11 mouse cellular contexts compared by ENCODE assay signal in the genomic region with DNA sequence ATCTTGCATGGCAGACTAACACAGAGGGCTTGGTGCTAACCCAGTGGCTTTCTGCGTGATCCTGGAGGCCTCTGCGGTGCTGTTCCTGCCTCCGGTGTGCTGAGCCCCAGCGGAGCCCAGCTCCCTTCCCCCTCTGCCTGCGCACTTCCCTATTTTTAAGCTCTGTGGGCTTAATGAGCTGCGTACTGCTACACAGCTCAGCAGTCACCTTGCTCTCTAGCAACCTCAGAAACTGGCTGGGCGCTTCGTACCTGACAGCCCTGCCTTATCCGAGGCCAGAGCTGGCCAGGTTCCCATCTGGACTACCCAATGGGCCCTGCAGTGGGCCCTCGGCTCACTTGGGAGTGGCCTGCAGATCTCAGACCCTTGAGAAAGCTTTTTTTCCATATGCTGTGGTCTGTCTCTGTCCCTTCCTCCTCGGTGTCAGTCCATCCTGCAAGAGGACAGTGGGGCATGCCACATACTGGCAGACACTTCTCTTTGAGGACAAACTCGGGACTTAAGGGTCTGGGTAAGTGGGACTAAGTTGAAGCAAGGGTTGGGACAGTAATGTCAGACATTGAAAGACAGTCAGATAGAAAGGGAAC.
A peak's percentile ranks its signal among the peaks of the same experiment; 100 is the strongest.
DNase-seq lines count a peak whose midpoint lies in the region; ATAC-seq and TF ChIP-seq lines count a peak whose summit lies in the region.
"Had no signal": no experiment of that assay in that cellular context is flagged by ENCODE, and none has a peak within 500 bp of the region (broad histone marks: within the 10 kb centered on the region; RNA-seq: fewer than 3 reads in every experiment).

No protein-coding gene starts in this region.

- TF ChIP-seq CTCF in cerebellum, adult 2 months (IDR thresholded peaks at IDR 0.05; ENCODE audit: borderline replicate concordance, insufficient read depth, low read depth, low read length), result no peak

- ATAC-seq in kidney, embryonic 16.5 days (ENCODE audit: low FRiP score, low TSS enrichment), result peak; percentile 77
- peak; percentile 55 for ATAC-seq in midbrain, embryonic 15.5 days (replicated peaks)
- no peak for ATAC-seq in forebrain, embryonic 12.5 days (ENCODE audit: low FRiP score)

- no peaks in the 10 kb centered on the region for H3K9me3 ChIP-seq in kidney, embryonic 16.5 days (ENCODE audit: low read length)
- H3K9me3 ChIP-seq in midbrain, embryonic 15.5 days, result no peaks in the 10 kb centered on the region
- H3K9me3 ChIP-seq in forebrain, embryonic 12.5 days, result no peaks in the 10 kb centered on the region

- H3K4me1 ChIP-seq in cerebellum, adult 2 months (ENCODE audit: control insufficient read depth, insufficient read depth, low read length), result peaks cover 83% of the 10 kb centered on the region
- peaks cover 19% of the 10 kb centered on the region for H3K4me1 ChIP-seq in kidney, embryonic 16.5 days (ENCODE audit: insufficient read depth, low read length)
- H3K4me1 ChIP-seq in midbrain, embryonic 15.5 days, result peaks cover 9% of the 10 kb centered on the region; the same call in 1 of the 2 replicates
- peaks cover 13% of the 10 kb centered on the region for H3K4me1 ChIP-seq in forebrain, embryonic 12.5 days

- 23% methylated on average over 12 of the region's 12 CpGs for WGBS in cerebellum, adult 2 months
- WGBS in kidney, embryonic 16.5 days, result 50% methylated on average over 12 of the region's 12 CpGs
- WGBS in midbrain, embryonic 15.5 days, result 35% methylated on average over 12 of the region's 12 CpGs
- WGBS in forebrain, embryonic 12.5 days, result 46% methylated on average over 12 of the region's 12 CpGs

- TF ChIP-seq POLR2A in cerebellum, adult 2 months (IDR thresholded peaks at IDR 0.05; ENCODE audit: borderline replicate concordance, insufficient read depth, low read length), result no peak

- peak overlapping the region; percentile 79 for H3K27ac ChIP-seq in cerebellum, adult 2 months (ENCODE audit: insufficient read depth, low read length)
- peak overlapping the region; percentile 44; the same call in 1 of the 2 replicates for H3K27ac ChIP-seq in kidney, embryonic 16.5 days (ENCODE audit: low read length)
- no peak overlapping the region for H3K27ac ChIP-seq in midbrain, embryonic 15.5 days
- H3K27ac ChIP-seq in forebrain, embryonic 12.5 days, result no peak overlapping the region
- H3K27ac ChIP-seq: heart, adult 2 months; macrophage; stomach, postnatal 0 days had no signal

- no peaks in the 10 kb centered on the region for H3K36me3 ChIP-seq in kidney, embryonic 16.5 days (ENCODE audit: insufficient read depth, low read length)
- H3K36me3 ChIP-seq in midbrain, embryonic 15.5 days (replicated peaks), result no peaks in the 10 kb centered on the region
- H3K36me3 ChIP-seq in forebrain, embryonic 12.5 days (replicated peaks), result no peaks in the 10 kb centered on the region

- no peak overlapping the region for H3K4me3 ChIP-seq in cerebellum, adult 2 months (replicated peaks; ENCODE audit: insufficient read depth, low read depth, low read length)
- H3K4me3 ChIP-seq in kidney, embryonic 16.5 days (ENCODE audit: low read length), result no peak overlapping the region
- H3K4me3 ChIP-seq in midbrain, embryonic 15.5 days, result no peak overlapping the region
- H3K4me3 ChIP-seq in forebrain, embryonic 12.5 days (replicated peaks), result no peak overlapping the region
- H3K4me3 ChIP-seq: heart, adult 2 months had no signal

- H3K9ac ChIP-seq in kidney, embryonic 16.5 days (replicated peaks; ENCODE audit: low read length), result no peak overlapping the region
- no peak overlapping the region for H3K9ac ChIP-seq in midbrain, embryonic 15.5 days
- no peak overlapping the region for H3K9ac ChIP-seq in forebrain, embryonic 12.5 days

- H3K4me2 ChIP-seq in kidney, embryonic 16.5 days (replicated peaks; ENCODE audit: low read depth, low read length), result no peak overlapping the region
- H3K4me2 ChIP-seq in midbrain, embryonic 15.5 days, result no peak overlapping the region
- no peak overlapping the region for H3K4me2 ChIP-seq in forebrain, embryonic 12.5 days

- no peaks in the 10 kb centered on the region for H3K27me3 ChIP-seq in cerebellum, adult 2 months (ENCODE audit: control insufficient read depth, insufficient read depth, low read length)
- no peaks in the 10 kb centered on the region for H3K27me3 ChIP-seq in kidney, embryonic 16.5 days (ENCODE audit: insufficient read depth, low read length)
- no peaks in the 10 kb centered on the region for H3K27me3 ChIP-seq in midbrain, embryonic 15.5 days (replicated peaks)
- H3K27me3 ChIP-seq in forebrain, embryonic 12.5 days, result peaks cover 6% of the 10 kb centered on the region; the same call in 1 of the 2 replicates

- peak; percentile 46 to 49 for DNase-seq in cerebellum, adult 2 months
- no peak for DNase-seq in cerebellum, postnatal 10 days
- DNase-seq in kidney, postnatal 10 days, result no peak
- peak; percentile 81 for DNase-seq in brain, adult 2 months (ENCODE audit: low read depth, low spot score)
- DNase-seq in ovary, postnatal 36 days (ENCODE audit: low spot score), result no peak

Comparison
In these comparisons a context has a peak if more than half of its experiments do, and no peak if none do; other contexts are left out.
1. DNase-seq: peak in cerebellum, adult 2 months (2 of 2) and brain, adult 2 months (single experiment); none in cerebellum, postnatal 10 days (0 of 2), kidney, postnatal 10 days (single experiment) and ovary, postnatal 36 days (single experiment).
2. H3K27ac ChIP-seq: peak in cerebellum, adult 2 months (single experiment) and kidney, embryonic 16.5 days (single experiment); none in midbrain, embryonic 15.5 days (single experiment) and forebrain, embryonic 12.5 days (single experiment).